Mouse (Mus musculus): Measurements from ENCODE around the gene Mrln.
A peak's percentile ranks its signal among the peaks of the same experiment; 100 is the strongest.

Gene Mrln

GRCm38 (mm10) chr10:70254666-70255065 is 50.2 kb downstream of the Mrln start:
- DNase-seq (ENCODE audit: low read depth, low spot score), result no peak

- peak; percentile 42 for DNase-seq (ENCODE audit: low read depth, low spot score)
These were observed 51.2 kb downstream of the Mrln start for GRCm38 (mm10) chr10:70255601-70256210.

- DNase-seq (ENCODE audit: low read depth, low spot score), result no peak
These were observed 52.6 kb downstream of the Mrln start for GRCm38 (mm10) chr10:70257029-70257428.

GRCm38 (mm10) chr10:70260904-70261303 is 56.4 kb downstream of the Mrln start:
- no peak for DNase-seq (ENCODE audit: low read depth, low spot score)

- DNase-seq (ENCODE audit: low read depth, low spot score), result no peak
These were observed 57.6 kb downstream of the Mrln start for GRCm38 (mm10) chr10:70262051-70262450.

GRCm38 (mm10) chr10:70263681-70264189 is 59.3 kb downstream of the Mrln start:
- no peak for DNase-seq (ENCODE audit: low read depth, low spot score)

- no peak for DNase-seq (ENCODE audit: low read depth, low spot score)
These were observed 60.0 kb downstream of the Mrln start for GRCm38 (mm10) chr10:70264337-70265036.

GRCm38 (mm10) chr10:70266501-70266900 is 62.0 kb downstream of the Mrln start:
- no peak for DNase-seq (ENCODE audit: low read depth, low spot score)

- peak; percentile 28 for DNase-seq (ENCODE audit: low read depth, low spot score)
These were observed 64.3 kb downstream of the Mrln start for GRCm38 (mm10) chr10:70268581-70269446.

Data from ES-CJ7 (cell line).